ENCODE assay signal across 8 mouse cellular contexts in genomic region chr13:73033055-73033454, GRCm38 (mm10).
DNase-seq lines count a peak whose midpoint lies in the region; ATAC-seq and TF ChIP-seq lines count a peak whose summit lies in the region.

No protein-coding gene starts in this region.

- H3K4me3 ChIP-seq in forebrain, embryonic 11.5 days (ENCODE audit: low read depth, low read length): no peak overlapping the region
- no peak overlapping the region for H3K4me3 ChIP-seq in forebrain, embryonic 12.5 days (replicated peaks)
- no peak overlapping the region for H3K4me3 ChIP-seq in kidney, postnatal 0 days (replicated peaks; ENCODE audit: low read depth, low read length)
- no peak overlapping the region for H3K4me3 ChIP-seq in liver, embryonic 14.5 days (ENCODE audit: insufficient read depth in 1 of 2, low read depth in 2 of 2, low read length in 2 of 2)

- ATAC-seq in forebrain, embryonic 11.5 days (replicated peaks; ENCODE audit: low FRiP score): no peak
- ATAC-seq in forebrain, embryonic 12.5 days (ENCODE audit: low FRiP score): no peak
- no peak for ATAC-seq in kidney, postnatal 0 days (replicated peaks; ENCODE audit: low FRiP score, low read depth)
- no peak for ATAC-seq in liver, embryonic 14.5 days (ENCODE audit: insufficient read depth)

- TF ChIP-seq CTCF in kidney, postnatal 0 days (IDR thresholded peaks at IDR 0.05; ENCODE audit: low read depth): peak; percentile 79
- TF ChIP-seq CTCF in liver, embryonic 14.5 days (IDR thresholded peaks at IDR 0.05; ENCODE audit: low read depth): peak; percentile 84

- peaks cover 7% of the 10 kb centered on the region; the same call in 1 of the 2 replicates for H3K4me1 ChIP-seq in forebrain, embryonic 11.5 days (replicated peaks; ENCODE audit: control insufficient read depth, insufficient read depth, low read length)
- peaks cover 33% of the 10 kb centered on the region for H3K4me1 ChIP-seq in forebrain, embryonic 12.5 days
- no peaks in the 10 kb centered on the region for H3K4me1 ChIP-seq in kidney, postnatal 0 days (replicated peaks; ENCODE audit: insufficient read depth, low read length)
- H3K4me1 ChIP-seq in liver, embryonic 14.5 days (replicated peaks; ENCODE audit: control insufficient read depth in 2 of 2, insufficient read depth in 2 of 2, low read length in 1 of 2): no peaks in the 10 kb centered on the region

- no peak for TF ChIP-seq EP300 in liver, embryonic 14.5 days (IDR thresholded peaks at IDR 0.05; ENCODE audit: low read depth)

- DNase-seq in forebrain, embryonic 11.5 days (ENCODE audit: low spot score): peak; percentile 85
- DNase-seq in thymus, postnatal 25 days: peak; percentile 2
- no peak for DNase-seq in thymus, postnatal 36 days
- peak; percentile 88 for DNase-seq in embryo, embryonic 10 days (ENCODE audit: low spot score)
- DNase-seq in kidney, postnatal 0 days (ENCODE audit: low spot score): peak; percentile 56
- no peak for DNase-seq in liver, embryonic 14.5 days (ENCODE audit: low read depth in 3 of 3, low spot score in 3 of 3)
- peak; percentile 37 for DNase-seq in right cerebral cortex, postnatal 4 days

- no peaks in the 10 kb centered on the region for H3K36me3 ChIP-seq in forebrain, embryonic 11.5 days (ENCODE audit: control insufficient read depth, insufficient read depth, low read length)
- H3K36me3 ChIP-seq in forebrain, embryonic 12.5 days (replicated peaks): no peaks in the 10 kb centered on the region
- H3K36me3 ChIP-seq in kidney, postnatal 0 days (ENCODE audit: insufficient read depth, low read length): no peaks in the 10 kb centered on the region
- H3K36me3 ChIP-seq in liver, embryonic 14.5 days (replicated peaks; ENCODE audit: control insufficient read depth, insufficient read depth, low read depth): no peaks in the 10 kb centered on the region

- WGBS in forebrain, embryonic 11.5 days: 20% methylated on average over 3 of the region's 3 CpGs
- 21% methylated on average over 3 of the region's 3 CpGs for WGBS in forebrain, embryonic 12.5 days
- WGBS in kidney, postnatal 0 days: 34% methylated on average over 3 of the region's 3 CpGs
- WGBS in liver, embryonic 14.5 days (ENCODE audit: insufficient replicate concordance): 11% methylated on average over 3 of the region's 3 CpGs

- no peak overlapping the region for H3K27ac ChIP-seq in forebrain, embryonic 11.5 days (ENCODE audit: low read depth, low read length)
- H3K27ac ChIP-seq in forebrain, embryonic 12.5 days: no peak overlapping the region
- H3K27ac ChIP-seq in kidney, postnatal 0 days: no peak overlapping the region
- no peak overlapping the region for H3K27ac ChIP-seq in liver, embryonic 14.5 days

- no peak overlapping the region for H3K4me2 ChIP-seq in forebrain, embryonic 11.5 days (ENCODE audit: low read depth, low read length, severe bottlenecking)
- no peak overlapping the region for H3K4me2 ChIP-seq in forebrain, embryonic 12.5 days
- H3K4me2 ChIP-seq in kidney, postnatal 0 days (ENCODE audit: low read length): no peak overlapping the region
- H3K4me2 ChIP-seq in liver, embryonic 14.5 days (ENCODE audit: low read depth): no peak overlapping the region

- H3K9me3 ChIP-seq in forebrain, embryonic 11.5 days (ENCODE audit: control insufficient read depth, low read length): no peaks in the 10 kb centered on the region
- no peaks in the 10 kb centered on the region for H3K9me3 ChIP-seq in forebrain, embryonic 12.5 days
- H3K9me3 ChIP-seq in kidney, postnatal 0 days (replicated peaks; ENCODE audit: low read length): no peaks in the 10 kb centered on the region
- no peaks in the 10 kb centered on the region for H3K9me3 ChIP-seq in liver, embryonic 14.5 days (ENCODE audit: control insufficient read depth, low read length)

- H3K27me3 ChIP-seq in forebrain, embryonic 11.5 days (ENCODE audit: control insufficient read depth, insufficient read depth, low read length): peaks cover 64% of the 10 kb centered on the region
- peaks cover 76% of the 10 kb centered on the region for H3K27me3 ChIP-seq in forebrain, embryonic 12.5 days
- peaks cover 7% of the 10 kb centered on the region for H3K27me3 ChIP-seq in kidney, postnatal 0 days (ENCODE audit: insufficient read depth, low read length)
- H3K27me3 ChIP-seq in liver, embryonic 14.5 days (ENCODE audit: control insufficient read depth, insufficient read depth, low read length): no peaks in the 10 kb centered on the region

- no peak overlapping the region for H3K9ac ChIP-seq in forebrain, embryonic 11.5 days (ENCODE audit: low read length)
- H3K9ac ChIP-seq in forebrain, embryonic 12.5 days: no peak overlapping the region
- H3K9ac ChIP-seq in kidney, postnatal 0 days (ENCODE audit: low read depth, low read length): no peak overlapping the region
- no peak overlapping the region for H3K9ac ChIP-seq in liver, embryonic 14.5 days (replicated peaks)

Comparison
In these comparisons a context has a peak if more than half of its experiments do, and no peak if none do; other contexts are left out.
1. DNase-seq: peak in forebrain, embryonic 11.5 days (single experiment), thymus, postnatal 25 days (single experiment), embryo, embryonic 10 days (single experiment), kidney, postnatal 0 days (single experiment) and right cerebral cortex, postnatal 4 days (single experiment); none in thymus, postnatal 36 days (0 of 2) and liver, embryonic 14.5 days (0 of 3).